Mouse (Mus musculus): ENCODE data around the gene Abcg4.
"Not testable (repeated sequence)": the region's sequence is repeated elsewhere in the genome, so short reads cannot be mapped to it uniquely, and the experiment has no call there.

The Abcg4 gene

DNA sequence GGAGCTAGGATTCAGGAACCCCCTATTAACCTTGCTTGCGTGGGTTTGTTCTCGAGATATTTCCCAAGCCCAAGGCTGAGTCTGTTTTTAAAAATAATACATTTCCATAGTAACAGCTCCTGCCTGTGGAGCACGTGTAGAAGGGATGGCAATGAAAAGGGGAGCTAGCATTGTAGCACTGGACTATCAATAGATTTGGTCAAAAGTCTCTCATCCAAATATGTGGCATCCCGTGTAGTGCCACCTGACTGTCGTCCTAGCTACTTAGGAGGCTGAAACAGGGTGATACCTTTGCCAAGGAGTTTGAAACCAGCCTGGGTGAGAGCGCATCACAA lies 32.4 kb upstream of the Abcg4 start:
- in situ Hi-C loops (cut with MboI; ENCODE audit: low pct_unique_long_range_greater_than_20kb in 1 of 2, low sequenced_read_pairs in 2 of 2, unreplicated experiment in 1 of 2) = no loop called here

DNA sequence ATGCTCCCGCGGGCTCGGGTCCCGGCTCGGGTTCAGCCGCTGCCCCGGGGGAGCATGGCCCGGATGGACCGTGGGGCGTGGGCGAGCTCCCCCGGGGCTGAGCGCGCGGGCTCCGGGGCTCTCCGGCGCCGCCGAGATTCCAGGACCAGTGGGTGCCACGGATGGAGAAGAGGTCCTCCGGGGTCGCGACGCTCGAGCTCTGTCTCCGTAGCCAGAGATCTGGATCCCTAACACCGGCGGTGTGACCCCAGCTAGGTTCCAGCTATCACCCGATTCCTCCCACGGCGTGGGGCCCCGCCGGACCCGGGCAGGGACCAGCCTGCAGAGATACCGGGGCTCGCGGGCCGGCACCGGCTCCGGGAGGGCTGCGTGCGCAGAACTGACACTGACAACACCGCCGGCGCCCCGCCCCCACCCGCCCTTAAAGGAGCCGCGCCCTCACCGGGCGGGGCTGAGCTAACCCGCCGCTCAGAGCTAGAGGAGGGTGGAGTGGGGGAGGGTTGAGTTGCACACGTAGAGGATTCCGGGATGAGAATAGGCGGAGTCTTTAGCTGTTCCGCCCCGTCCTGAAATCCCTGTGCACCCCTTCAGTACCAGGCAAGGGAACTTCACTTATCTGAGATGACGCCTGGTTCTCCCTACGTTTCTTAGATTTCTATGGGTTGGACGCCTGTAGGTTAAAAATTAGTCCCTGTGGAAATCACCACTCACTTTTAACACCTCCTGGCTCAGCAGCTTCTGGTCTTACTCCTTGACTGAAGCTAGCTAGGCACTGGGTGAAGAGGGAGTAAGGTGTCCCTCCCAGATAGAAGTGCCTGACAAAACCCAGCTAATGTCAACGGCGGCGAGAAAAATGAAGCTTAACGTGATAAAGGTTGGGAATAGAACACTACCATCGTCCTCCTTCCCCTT lies 31.7 kb upstream of the Abcg4 start, which contains the start of gene C2cd2l:
Gene C2cd2l, minus strand, starts transcription at position 399 of the 912 bp plus-strand sequence.
- in situ Hi-C loops (cut with MboI; ENCODE audit: low pct_unique_long_range_greater_than_20kb in 1 of 2, low sequenced_read_pairs in 2 of 2, unreplicated experiment in 1 of 2) = no loop called here

DNA sequence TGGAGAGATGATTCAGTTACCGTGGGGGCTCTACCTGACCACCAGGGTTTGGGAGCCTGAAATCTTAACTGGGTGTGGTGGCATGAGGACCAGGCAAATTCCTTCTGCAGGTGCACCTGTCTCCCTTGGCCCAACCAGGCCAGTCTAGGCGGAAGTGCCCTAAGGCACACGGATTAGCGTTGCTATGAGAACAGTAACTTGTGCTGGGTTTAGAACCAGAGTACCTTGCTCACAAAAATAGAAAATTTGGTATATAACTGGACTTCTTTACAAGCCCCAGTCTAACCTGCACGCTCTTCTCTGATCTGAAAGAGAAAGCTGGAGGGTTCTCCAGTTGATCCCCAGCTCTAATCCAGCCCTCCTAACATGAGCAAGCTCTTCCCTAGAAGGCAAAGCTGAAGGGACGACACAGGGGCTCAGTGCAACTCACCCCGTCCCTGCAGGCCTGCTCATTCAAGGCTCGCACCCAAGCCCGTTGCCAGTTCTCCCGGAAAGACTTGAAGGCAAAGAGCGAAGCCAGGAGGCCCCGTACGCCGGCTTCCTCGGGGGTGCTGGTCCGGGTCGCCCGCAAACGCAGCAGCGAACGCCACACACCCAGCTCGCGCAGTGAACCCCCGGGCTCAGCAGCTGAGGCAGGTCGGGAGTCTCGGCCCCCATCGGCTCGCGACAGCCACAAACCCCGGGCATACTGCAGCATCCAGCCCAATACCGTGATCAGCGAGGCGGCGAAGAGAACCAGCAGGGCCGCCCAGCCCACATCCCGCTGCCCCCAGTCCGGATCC lies 30.9 kb upstream of the Abcg4 start:
- in situ Hi-C loops (cut with MboI; ENCODE audit: low pct_unique_long_range_greater_than_20kb in 1 of 2, low sequenced_read_pairs in 2 of 2, unreplicated experiment in 1 of 2) = no loop called here

DNA sequence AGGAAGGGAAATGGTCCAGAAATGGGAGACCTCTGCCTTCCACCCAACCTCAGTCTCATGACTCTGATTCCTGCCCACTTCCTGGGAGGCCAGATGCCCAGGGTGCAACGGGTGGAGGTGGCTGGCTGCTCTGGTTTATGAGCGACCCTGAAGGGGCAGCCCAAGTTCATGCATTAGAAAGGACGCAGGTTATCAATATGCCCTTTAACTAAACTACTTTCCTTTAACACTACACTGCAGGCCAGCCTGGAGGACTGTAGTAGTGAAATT lies 30.3 kb upstream of the Abcg4 start:
- in situ Hi-C loops (cut with MboI; ENCODE audit: low pct_unique_long_range_greater_than_20kb in 1 of 2, low sequenced_read_pairs in 2 of 2, unreplicated experiment in 1 of 2) = no loop called here

DNA sequence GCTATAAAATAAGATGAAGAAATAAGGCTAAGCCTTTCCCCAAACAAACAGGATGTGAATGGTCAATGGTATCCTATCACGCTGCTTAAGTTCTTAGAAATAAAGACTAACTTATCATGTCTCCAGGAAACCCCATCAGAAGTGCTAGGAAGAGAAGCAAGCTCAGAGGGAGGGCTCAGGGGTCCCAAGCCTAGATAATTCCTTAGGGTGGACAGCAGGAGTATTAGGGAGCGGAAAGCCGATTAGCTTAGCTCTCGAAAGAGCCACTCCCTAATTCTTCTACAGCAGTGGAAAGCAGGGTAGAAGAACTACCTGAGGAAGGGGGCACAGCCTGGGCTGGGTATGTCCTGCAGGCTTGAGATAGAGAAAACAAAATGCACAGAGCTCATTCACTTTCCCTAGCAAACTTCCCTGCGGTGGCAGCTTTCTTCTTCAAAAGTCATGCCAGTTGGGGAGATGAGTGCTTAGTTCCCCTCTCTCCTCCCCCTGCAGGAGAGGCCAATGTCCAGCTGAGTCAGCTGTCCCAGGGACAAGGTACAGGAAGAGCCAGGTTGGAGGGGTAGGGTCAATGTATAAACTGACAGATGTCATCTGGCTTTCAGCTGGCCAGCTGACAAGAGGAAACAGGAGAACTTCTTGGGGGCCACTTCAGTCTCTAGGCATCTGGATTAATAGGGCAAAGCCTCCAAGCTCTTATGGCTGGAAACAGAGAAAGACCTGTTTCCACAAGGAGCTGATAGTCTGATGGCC lies 29.8 kb upstream of the Abcg4 start:
- in situ Hi-C loops (cut with MboI; ENCODE audit: low pct_unique_long_range_greater_than_20kb in 1 of 2, low sequenced_read_pairs in 2 of 2, unreplicated experiment in 1 of 2) = no loop called here

DNA sequence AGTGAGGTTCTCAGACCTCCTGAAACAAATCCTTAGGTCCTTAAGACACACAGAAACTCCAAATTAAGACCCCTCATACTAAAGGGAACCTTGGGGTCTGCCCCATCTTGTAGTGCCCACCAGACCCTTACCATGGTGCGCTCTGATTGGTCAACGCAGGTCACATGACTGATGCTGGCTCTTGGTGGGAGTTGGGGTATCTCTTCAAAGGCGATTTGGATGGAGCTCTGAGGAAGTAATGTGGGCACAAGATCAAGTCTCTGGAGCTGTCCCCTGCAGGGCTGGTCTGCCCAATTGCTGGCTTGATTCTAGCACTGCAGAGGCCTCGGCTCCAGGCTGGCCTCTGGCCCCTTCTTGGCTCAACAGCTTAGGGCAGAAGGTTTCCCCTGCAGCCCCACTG lies 29.0 kb upstream of the Abcg4 start:
- in situ Hi-C loops (cut with MboI; ENCODE audit: low pct_unique_long_range_greater_than_20kb in 1 of 2, low sequenced_read_pairs in 2 of 2, unreplicated experiment in 1 of 2) = no loop called here

DNA sequence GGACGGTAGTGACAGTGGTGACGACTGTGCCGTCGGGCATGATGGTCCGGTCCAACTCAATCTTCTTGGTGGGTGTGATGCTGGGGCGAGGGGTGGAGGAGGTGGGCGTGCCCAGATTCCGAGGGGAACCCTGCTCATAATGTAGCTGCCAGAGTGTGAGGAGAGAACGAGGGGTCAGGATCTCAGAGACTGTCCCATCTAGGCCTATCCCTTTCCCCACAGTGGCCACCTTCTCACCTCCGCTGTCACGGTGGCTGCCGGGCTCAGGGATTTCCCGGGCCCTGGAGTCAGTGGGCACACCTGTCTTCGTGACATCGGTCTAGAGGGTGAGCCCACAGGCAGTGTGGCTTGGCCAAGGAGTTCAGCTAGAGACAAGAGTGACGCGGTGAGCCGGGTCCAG lies 26.5 kb upstream of the Abcg4 start:
- in situ Hi-C loops (cut with MboI; ENCODE audit: low pct_unique_long_range_greater_than_20kb in 1 of 2, low sequenced_read_pairs in 2 of 2, unreplicated experiment in 1 of 2) = no loop called here

DNA sequence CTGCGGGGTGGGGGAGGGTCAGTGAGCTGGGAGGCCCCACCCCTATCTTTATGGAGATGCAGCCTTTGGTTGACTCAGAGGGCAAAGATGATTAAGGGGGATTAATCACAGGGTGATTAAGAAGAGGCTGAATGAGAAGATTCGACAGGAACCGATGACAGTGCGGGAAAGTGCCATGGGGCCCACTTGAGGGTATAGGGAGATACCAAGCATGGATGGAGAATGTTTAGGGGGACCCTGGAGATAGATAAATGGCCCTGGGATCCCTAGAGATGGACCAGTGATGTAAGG lies 25.8 kb upstream of the Abcg4 start:
- in situ Hi-C loops (cut with MboI; ENCODE audit: low pct_unique_long_range_greater_than_20kb in 1 of 2, low sequenced_read_pairs in 2 of 2, unreplicated experiment in 1 of 2) = no loop called here

DNA sequence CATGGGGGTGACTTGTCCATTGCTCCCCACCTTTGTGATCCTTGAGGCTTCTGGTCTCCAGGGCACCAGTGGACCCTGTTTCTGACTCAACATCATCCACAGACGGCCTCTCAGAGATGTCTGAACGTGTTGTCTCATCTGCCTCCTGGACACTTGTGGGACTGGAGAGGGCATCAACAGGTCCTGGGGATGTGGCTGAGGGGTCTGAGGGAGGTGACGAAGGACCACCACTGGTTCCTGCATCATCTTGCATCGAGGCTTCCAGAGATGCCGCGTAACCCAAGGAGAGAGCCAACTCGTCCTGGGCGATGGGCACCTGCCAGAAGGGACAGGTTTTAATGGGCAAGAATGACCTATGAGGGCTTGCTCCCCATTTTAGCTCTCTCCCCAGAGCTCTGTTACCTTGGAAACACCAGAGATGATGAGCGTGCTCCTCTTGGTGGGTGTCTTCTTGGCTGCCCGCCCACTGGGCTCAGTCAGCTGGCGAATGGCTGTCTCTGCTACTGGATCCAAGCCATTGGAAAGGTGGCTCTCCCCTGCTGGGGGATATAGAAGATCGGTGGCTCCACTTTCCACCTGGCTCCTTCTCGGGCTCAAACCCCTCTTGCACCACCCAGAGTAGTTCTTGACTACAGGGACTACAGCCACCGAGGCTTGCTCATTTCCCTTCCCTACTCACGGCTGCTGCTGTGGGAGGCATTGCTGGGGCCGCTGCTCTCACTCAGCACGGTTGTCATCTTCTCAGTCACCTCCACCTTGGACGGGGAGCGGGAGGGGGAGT lies 25.3 kb upstream of the Abcg4 start:
- in situ Hi-C loops (cut with MboI; ENCODE audit: low pct_unique_long_range_greater_than_20kb in 1 of 2, low sequenced_read_pairs in 2 of 2, unreplicated experiment in 1 of 2) = no loop called here

DNA sequence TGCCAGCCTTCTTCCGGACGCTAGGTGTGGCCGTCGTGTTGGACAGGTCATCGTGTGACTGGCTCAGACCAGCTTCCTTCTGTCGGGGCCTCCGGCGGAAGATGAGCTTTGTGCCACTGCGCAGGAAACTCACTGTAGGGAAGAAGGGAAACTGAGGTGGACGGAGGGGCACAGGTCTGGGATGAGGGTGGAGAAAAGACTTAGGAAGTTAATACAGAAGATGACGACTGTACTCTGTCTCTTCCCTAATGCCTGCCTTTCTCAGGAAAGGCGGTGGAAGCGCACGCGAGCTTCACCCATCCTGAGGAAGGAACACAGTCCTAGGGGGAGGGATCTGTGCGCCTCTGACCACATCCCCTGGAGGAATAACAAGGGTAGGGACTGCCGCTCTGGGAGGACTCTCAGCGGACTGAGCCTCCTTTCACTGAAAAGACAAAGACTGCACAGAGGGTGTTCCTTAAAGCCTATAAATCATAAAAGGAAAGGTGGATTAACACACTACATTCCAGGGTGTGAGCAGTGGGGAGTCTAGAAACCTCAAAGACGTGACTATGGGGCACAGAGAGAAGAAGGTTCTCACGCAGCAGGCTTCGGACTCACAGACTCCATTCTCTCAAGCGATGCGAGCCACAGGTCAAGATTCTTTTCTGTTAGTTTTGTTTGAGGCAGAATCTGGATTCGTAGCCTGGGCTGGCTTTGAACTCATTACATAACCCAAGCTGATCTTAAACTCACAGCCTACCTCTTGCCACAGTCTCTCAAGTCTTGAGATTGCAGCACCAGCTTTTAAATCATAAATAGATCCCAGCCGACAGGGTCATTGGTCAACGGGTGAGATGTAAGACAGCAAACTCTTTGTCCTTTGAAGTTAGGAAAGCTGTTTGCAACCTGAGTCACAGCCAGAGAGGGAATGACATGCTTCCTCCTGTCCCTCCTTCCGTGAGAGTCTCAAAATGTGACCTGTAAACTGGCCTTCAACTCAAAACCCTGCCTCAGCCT lies 23.0 kb upstream of the Abcg4 start:
- in situ Hi-C loops (cut with MboI; ENCODE audit: low pct_unique_long_range_greater_than_20kb in 1 of 2, low sequenced_read_pairs in 2 of 2, unreplicated experiment in 1 of 2) = no loop called here

DNA sequence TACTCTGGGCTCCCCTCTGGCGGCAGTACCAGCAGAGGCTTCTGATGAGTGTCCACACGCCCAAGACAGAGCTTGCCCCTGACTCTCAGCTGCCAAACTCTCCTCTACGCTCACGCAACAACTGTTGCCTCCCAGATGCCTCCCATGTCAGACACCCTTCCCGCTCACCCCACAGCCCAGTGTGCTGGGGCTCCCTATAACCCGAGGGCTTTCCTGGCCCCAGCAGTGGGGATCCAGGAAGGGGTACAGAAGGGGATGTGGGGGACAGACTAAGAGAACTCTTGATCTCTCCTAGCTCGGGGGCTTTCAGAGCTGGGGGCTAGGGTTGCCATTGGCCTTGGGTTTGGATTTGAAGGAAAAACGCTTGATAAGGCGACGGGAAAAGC lies 22.3 kb upstream of the Abcg4 start:
- in situ Hi-C loops (cut with MboI; ENCODE audit: low pct_unique_long_range_greater_than_20kb in 1 of 2, low sequenced_read_pairs in 2 of 2, unreplicated experiment in 1 of 2) = no loop called here

DNA sequence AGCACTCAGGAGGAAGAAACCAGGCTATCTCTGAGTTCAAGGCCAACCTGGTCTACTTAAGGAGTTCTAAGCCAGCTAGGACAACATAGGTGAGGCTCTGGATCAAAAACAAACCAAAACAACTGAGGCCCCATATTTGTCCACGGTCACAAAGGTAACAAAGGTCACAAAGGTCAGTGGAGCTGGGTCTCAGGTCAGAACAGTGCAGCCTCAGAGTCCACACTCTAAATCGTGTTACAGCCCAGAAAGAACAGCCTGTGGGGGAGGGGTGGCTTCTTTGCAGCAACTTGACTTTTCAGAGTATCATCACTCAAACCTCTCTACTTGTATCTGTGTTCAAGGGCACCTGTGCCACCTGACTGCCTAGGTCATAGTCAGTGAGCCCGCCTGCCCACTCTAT lies 21.3 kb upstream of the Abcg4 start:
- in situ Hi-C loops (cut with MboI; ENCODE audit: low pct_unique_long_range_greater_than_20kb in 1 of 2, low sequenced_read_pairs in 2 of 2, unreplicated experiment in 1 of 2) = no loop called here

DNA sequence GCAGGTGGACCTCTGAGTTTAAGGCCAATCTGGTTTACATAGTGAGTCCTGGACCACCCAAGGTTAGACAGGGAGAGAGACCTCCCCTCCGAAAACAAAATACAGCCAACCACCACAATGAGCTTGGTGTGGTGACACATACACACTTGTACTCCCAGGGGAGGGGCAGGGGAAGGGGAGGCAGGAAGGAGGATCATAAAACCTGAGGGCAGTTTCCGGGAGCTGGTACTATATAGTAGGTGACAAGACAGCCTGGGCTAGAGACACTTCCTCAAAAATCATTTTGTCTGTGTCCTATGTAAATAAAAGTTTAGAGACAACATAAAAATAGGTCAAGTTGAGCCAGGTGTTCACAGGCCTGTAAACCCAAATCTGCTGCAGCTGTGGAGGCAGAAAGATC lies 18.8 kb upstream of the Abcg4 start:
- in situ Hi-C loops (cut with MboI; ENCODE audit: low pct_unique_long_range_greater_than_20kb in 1 of 2, low sequenced_read_pairs in 2 of 2, unreplicated experiment in 1 of 2) = no loop called here

DNA sequence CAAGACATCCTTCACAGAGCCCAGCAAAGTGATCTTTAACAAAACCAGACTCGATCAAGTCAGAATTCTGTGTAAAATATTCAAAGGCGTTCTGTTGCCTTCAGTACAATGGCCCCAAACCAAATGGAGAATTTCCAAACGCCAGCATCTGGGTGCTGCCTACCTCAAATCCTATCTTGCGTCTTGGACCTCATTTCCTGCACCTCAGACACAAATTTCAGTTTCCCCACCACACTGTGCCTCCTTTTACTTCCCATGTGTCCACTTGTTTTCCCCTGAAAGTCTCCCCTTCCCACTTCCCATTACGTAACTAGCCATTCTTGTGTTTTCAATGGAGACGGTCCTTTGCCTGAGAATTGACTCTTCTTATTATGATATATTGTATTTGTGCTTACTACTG lies 18.1 kb upstream of the Abcg4 start:
- in situ Hi-C loops (cut with MboI; ENCODE audit: low pct_unique_long_range_greater_than_20kb in 1 of 2, low sequenced_read_pairs in 2 of 2, unreplicated experiment in 1 of 2) = no loop called here

DNA sequence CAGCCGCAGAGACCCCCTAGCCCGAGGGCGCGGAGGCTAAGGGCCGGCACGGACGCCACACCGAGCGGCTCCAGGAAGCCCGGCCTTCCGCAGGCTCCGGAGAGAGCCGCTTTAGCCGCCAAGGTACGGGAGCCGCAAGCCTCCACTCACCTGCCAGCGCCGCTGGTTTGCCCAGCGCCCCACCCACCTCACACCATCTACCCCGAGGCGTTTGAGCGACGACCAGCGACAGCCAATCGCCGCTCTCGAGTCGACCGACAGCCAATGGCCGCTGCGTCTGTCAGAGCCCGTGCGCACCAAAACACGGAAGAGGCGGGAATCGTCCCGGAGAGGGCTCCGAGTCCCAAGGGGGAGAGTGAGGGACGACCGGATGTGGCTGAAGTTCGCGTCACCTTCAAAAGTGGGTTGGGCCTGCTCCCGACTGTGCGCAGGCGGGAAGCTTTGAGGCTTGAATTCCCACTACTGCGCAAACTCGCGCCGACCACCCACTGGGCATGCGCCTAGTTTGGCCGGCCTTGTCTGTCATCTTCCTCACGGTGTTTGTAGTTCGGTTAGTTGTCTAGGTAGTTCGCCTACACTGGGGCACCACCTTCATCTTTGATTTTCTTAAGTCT lies 17.2 kb upstream of the Abcg4 start, which contains the start of gene Hinfp:
Gene Hinfp, minus strand, starts transcription at position 206 of the 614 bp plus-strand sequence.
- in situ Hi-C loops (cut with MboI; ENCODE audit: low pct_unique_long_range_greater_than_20kb in 1 of 2, low sequenced_read_pairs in 2 of 2, unreplicated experiment in 1 of 2) = no loop called here

DNA sequence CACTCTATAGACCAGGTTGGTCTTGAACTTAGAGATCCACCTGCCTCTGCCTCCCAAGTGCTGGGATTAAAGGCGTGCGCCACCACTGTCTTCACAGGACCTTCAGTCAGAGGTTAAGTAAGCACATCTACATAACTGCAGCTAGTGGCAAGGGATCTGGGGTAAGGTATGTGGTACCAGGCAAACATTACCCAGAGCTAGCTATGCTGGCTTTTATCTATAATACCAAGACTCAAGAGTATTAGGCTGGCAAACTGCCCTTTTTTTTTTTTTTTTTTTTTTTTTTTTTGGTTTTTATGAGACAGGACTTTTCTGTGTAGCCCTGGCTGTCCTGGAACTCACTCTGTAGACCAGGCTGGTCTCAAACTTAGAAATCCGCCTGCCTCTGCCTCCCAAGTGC lies 11.6 kb upstream of the Abcg4 start:
- in situ Hi-C loops (cut with MboI; ENCODE audit: low pct_unique_long_range_greater_than_20kb in 1 of 2, low sequenced_read_pairs in 2 of 2, unreplicated experiment in 1 of 2) = not testable (repeated sequence)

DNA sequence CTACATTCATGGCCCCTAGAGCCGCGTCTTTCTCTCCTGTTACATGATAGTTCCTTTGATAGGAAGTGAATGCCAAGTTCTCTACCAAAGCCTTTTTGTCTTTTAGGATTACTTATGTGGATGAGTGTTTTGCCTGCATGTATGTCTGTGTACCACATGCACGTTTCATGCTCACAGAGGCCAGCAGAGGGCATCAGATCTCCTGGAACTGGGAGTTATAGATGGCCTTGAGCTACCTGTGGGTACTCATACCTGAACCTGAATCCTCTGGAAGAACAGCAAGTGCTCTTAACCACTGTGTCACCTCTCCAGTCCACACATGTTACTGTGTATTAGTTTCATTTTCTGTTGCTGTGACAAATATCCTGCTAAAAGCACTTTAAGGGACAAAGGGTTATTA lies 4.1 kb upstream of the Abcg4 start:
- in situ Hi-C loops (cut with MboI; ENCODE audit: low pct_unique_long_range_greater_than_20kb in 1 of 2, low sequenced_read_pairs in 2 of 2, unreplicated experiment in 1 of 2) = no loop called here

DNA sequence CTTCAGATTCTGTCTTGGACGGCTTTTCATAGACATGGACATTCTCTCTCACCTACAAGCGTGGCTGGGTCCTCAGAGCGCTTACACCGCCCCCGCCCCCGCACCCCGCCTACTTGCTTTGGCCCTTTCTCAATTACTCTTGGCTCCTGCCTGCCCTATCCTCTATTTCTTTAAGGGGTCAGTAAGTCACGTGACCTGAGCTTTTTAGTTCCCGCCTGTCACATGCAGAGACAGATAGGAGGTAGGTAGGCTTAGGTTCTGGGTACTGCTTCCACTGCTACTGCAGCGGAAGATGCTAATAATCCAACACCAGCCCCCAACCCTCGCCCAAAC lies 510 bp upstream of the Abcg4 start:
- in situ Hi-C loops (cut with MboI; ENCODE audit: low pct_unique_long_range_greater_than_20kb in 1 of 2, low sequenced_read_pairs in 2 of 2, unreplicated experiment in 1 of 2) = no loop called here

Data from mouse embryonic stem cell (cell line).